8 mouse cellular contexts compared by ENCODE assay signal in genomic region chrX:48138539-48139275, GRCm38 (mm10). TPM values are rescaled to one million over a fixed set of nuclear protein-coding genes. Genes with fewer than 3 reads are reported as not detected.
DNase-seq lines count a peak whose midpoint lies in the region; ATAC-seq and TF ChIP-seq lines count a peak whose summit lies in the region.

No protein-coding gene starts in this region.

- no peaks in the 10 kb centered on the region for H3K36me3 ChIP-seq in thymus, adult 2 months (ENCODE audit: control insufficient read depth, insufficient read depth, low read length)
- H3K36me3 ChIP-seq in liver, embryonic 11.5 days (ENCODE audit: control insufficient read depth, insufficient read depth, low read length): no peaks in the 10 kb centered on the region
- no peaks in the 10 kb centered on the region for H3K36me3 ChIP-seq in splenic B cell, adult 2 months (ENCODE audit: control insufficient read depth, insufficient read depth, low read length, poor library complexity, severe bottlenecking)

- no peak for TF ChIP-seq POLR2A in thymus, adult 2 months (IDR thresholded peaks at IDR 0.05; ENCODE audit: control insufficient read depth, extremely low read depth, insufficient read depth, low read length, poor library complexity)

- peaks cover 68% of the 10 kb centered on the region for H3K4me1 ChIP-seq in thymus, adult 2 months (replicated peaks; ENCODE audit: control insufficient read depth, insufficient read depth, low read length)
- H3K4me1 ChIP-seq in liver, embryonic 11.5 days (replicated peaks; ENCODE audit: control insufficient read depth, insufficient read depth, low read length): peaks cover 9% of the 10 kb centered on the region; the same call in 1 of the 2 replicates

- intact Hi-C loops in left cerebral cortex, adult 2 months (cut with DNase I): no loop called here
- intact Hi-C loops in gastrocnemius, postnatal 36 days (cut with DNase I): no loop called here

- no peak overlapping the region for H3K4me3 ChIP-seq in thymus, adult 2 months (ENCODE audit: control insufficient read depth, insufficient read depth, low read length)
- H3K4me3 ChIP-seq in liver, embryonic 11.5 days (ENCODE audit: low read depth, low read length): no peak overlapping the region
- H3K4me3 ChIP-seq in left cerebral cortex, adult 2 months: no peak overlapping the region

- H3K4me2 ChIP-seq in liver, embryonic 11.5 days: peak overlapping the region; percentile 34

- DNase-seq in thymus, adult 2 months: no peak
- no peak for DNase-seq in thymus, postnatal 36 days
- DNase-seq in embryo, embryonic 10.5 days (ENCODE audit: low spot score): peak; percentile 26
- no peak for DNase-seq in liver, embryonic 11.5 days (ENCODE audit: low spot score)
- DNase-seq in splenic B cell, adult 2 months (ENCODE audit: low read depth, low spot score): peak; percentile 77
- no peak for DNase-seq in layer of hippocampus, adult 8-10 months (ENCODE audit: low spot score in 2 of 2)
- no peak for DNase-seq in left cerebral cortex, adult 2 months (ENCODE audit: extremely low spot score in 1 of 2, low spot score in 2 of 2)
- no peak for DNase-seq in gastrocnemius, postnatal 36 days

- no peaks in the 10 kb centered on the region for H3K9me3 ChIP-seq in liver, embryonic 11.5 days (ENCODE audit: control insufficient read depth, low read length)

- no peak for TF ChIP-seq CTCF in thymus, adult 2 months (IDR thresholded peaks at IDR 0.05; ENCODE audit: borderline replicate concordance, control insufficient read depth, extremely low read depth, insufficient read depth, low read length, poor library complexity)
- TF ChIP-seq CTCF in left cerebral cortex, adult 2 months (IDR thresholded peaks at IDR 0.05): no peak

- 8% methylated on average over 7 of the region's 7 CpGs for WGBS in thymus, adult 2 months
- 31% methylated on average over 7 of the region's 7 CpGs for WGBS in liver, embryonic 11.5 days

- no peaks in the 10 kb centered on the region for H3K27me3 ChIP-seq in thymus, adult 2 months (ENCODE audit: control insufficient read depth, insufficient read depth, low read length)
- 0 out of 2 replicates have a peak, but pooled peaks cover 2% of the 10 kb centered on the region for H3K27me3 ChIP-seq in liver, embryonic 11.5 days (replicated peaks; ENCODE audit: control insufficient read depth, insufficient read depth, low read length)
- H3K27me3 ChIP-seq in splenic B cell, adult 2 months (ENCODE audit: control insufficient read depth, insufficient read depth, low read length, poor library complexity, severe bottlenecking): no peaks in the 10 kb centered on the region

- ATAC-seq in liver, embryonic 11.5 days (replicated peaks; ENCODE audit: low FRiP score): peak; percentile 81

- H3K27ac ChIP-seq in thymus, adult 2 months (ENCODE audit: control insufficient read depth, insufficient read depth, low read length): peak overlapping the region; percentile 100
- peak overlapping the region; percentile 55 for H3K27ac ChIP-seq in liver, embryonic 11.5 days (ENCODE audit: low read depth, low read length)
- no peak overlapping the region for H3K27ac ChIP-seq in left cerebral cortex, adult 2 months

- no peak overlapping the region for H3K9ac ChIP-seq in liver, embryonic 11.5 days (ENCODE audit: low read depth, low read length)

RNA-seq across cellular contexts. Expression of gene Sash3, which starts 7.5 kb away (rescaled TPM):
- polyA plus RNA-seq in thymus, adult 2 months (2012; rRNA removed): 311 and 314 TPM in 2 replicates
- polyA plus RNA-seq in liver, embryonic 11.5 days (2014; fragmentation: Nextera tagmentation; extraction: Ambion mirVana): 11.5 and 15.5 TPM in 2 replicates
- 1 to 10 TPM; 1.4 to 4.4 (median 2.6) TPM for total RNA-seq in layer of hippocampus, adult 8-10 months (2022)
- total RNA-seq in left cerebral cortex, adult 2 months (2021): 1 to 10 TPM; 1.1 to 1.3 TPM
- under 1 TPM; 0.30 to 0.79 TPM for total RNA-seq in gastrocnemius, postnatal 36 days (2021)

RNA-seq across cellular contexts. Expression of gene Xpnpep2, which starts 30.2 kb away (rescaled TPM):
- 0.89 and 1.1 TPM in 2 replicates for polyA plus RNA-seq in thymus, adult 2 months (2012; rRNA removed)
- polyA plus RNA-seq in liver, embryonic 11.5 days (2014; fragmentation: Nextera tagmentation; extraction: Ambion mirVana): 0.29 and 0.40 TPM in 2 replicates
- total RNA-seq in layer of hippocampus, adult 8-10 months (2022): under 1 TPM in 3 of 4 experiments, not detected in 1; 0.12 to 0.30 (median 0.23) TPM
- under 1 TPM; 0.18 to 0.79 TPM for total RNA-seq in left cerebral cortex, adult 2 months (2021)
- under 1 TPM; 0.64 to 0.77 TPM for total RNA-seq in gastrocnemius, postnatal 36 days (2021)

Comparison
In these comparisons a context has a peak if more than half of its experiments do, and no peak if none do; other contexts are left out.
1. DNase-seq: peak in embryo, embryonic 10.5 days (single experiment) and splenic B cell, adult 2 months (single experiment); none in thymus, adult 2 months (single experiment), thymus, postnatal 36 days (0 of 2), liver, embryonic 11.5 days (single experiment), layer of hippocampus, adult 8-10 months (0 of 2), left cerebral cortex, adult 2 months (0 of 2) and gastrocnemius, postnatal 36 days (0 of 2).